Mouse (Mus musculus) embryo, embryonic 10.5 days (tissue): ENCODE measurements around the gene Dis3l2.

Experiments
- DNase-seq: peaks from one replicate; pipeline ENCODE4 v3.0.0-alpha.2; 2015; ENCODE audit warnings: low spot score

Gene Dis3l2

DNA sequence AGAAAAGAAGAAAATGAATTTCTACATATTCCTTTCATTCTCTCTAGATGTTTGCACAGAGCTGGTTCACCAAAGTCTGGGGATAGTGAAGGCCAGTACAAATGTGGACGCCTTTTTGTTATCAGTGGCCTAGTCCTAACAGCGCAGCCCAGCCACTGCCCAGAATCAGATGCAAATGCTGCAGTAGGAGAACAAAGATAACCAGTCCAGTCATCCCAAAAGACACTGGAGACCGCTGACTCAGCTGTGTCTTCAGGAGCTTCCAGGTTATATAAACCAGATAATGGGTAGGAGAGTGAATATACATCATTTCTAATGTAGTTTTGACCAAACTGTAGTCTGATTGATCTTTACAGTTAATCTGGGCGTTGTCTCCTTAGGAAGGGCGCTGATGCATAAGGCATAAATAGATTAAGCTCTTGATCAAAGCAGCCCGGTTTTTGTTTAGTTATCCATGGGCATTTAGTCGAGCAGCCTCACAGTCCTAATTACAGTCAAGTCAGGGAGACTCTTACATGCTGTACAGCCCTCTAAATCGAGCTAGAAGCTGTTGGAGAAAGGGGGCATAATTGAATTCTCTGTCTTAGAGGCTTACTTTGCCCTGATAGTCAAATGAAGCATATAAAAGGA is 212.9 kb downstream of the Dis3l2 start:
- no peak for DNase-seq

GRCm38 (mm10) chr1:86925776-86926175 is 222.2 kb downstream of the Dis3l2 start:
- no peak for DNase-seq

DNA sequence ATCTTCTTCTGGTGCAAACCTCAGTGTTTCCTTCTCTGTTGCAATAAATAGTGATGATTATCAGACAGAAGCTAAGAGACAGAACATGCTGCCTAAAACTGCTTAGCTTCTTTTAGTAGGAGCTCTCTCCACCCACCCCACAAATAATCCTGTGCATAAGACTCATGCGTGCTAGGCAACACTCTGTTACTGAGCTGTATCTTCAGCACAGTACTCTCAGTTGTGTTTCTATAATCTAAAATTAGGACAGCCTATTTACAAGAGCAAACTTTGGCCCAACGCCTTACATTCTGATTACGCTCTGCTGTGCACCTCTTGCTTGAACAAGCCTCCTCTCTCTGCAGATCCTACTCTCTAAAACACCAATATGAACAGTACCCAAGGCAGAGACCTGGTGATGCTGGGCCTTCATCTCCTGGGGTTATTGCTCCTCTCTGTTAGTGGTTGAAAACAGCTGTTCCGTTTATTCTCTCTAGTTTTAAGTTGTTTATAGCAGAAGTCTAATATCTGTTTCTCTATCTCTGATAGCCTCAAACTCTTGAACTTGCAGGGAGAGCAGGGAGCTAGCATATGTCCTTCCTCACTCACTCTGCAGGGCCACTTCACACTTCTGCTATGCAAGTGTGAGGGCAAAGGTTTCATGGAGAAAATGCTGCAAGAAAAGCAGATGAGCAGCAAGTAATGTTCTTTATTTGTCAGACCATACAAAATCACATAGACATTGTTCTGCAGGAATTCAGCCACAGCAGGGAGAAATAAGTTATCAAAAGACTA is 228.2 kb downstream of the Dis3l2 start:
- no peak for DNase-seq

DNA sequence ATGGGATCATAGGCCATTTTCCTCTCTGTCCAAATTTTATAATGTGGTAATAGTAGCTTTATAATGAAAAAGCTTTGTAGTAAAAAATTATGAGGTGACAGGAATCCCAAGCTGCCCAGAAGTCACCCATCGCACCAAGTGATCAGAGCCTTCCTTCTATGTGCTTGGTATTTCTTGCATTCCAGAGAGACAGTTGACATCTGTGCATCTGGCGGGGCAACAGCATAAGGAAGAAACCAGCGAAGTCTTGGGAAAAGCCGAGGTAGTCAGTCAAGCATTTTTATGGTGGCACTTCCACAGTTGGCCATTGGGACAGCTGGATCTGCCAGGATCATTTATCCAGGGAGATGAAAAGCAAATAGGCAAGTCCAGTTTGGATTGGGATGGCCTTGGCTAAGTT is 229.2 kb downstream of the Dis3l2 start:
- no peak for DNase-seq

GRCm38 (mm10) chr1:86933656-86934055 is 230.0 kb downstream of the Dis3l2 start:
- no peak for DNase-seq

DNA sequence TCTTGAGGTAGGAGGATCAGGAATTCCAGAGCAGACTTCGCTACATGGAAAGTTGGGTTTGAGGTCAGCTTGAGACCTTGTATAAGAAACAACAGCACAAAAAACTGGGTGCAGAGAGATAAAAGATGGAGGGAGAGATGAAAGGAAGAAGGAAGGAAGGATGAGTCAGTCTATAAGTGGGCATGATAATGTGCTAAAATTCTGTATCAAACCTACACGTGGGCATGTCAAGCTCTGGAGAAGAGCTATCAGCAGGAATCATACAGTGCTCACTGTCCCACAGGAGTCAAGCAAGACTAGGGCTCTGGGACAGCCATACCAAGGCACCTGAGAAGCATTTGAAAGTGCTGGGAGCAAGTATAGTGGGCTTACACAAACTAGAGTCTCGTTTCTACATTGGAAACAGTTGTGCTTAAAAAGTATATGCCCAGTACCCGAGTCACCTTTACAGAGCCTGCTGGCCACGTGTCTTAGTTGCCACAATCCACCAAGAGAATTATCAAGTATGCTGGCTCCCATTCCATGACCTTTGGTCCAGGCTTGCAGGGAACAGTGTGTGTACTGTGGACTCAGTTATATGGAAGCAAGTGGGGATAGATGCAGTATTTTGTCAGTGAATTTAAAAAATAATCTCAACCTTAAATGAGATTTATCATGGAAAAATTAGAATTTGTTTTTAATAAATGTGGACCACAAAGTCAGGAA is 248.0 kb downstream of the Dis3l2 start:
- no peak for DNase-seq

- DNase-seq: no peak
These were observed 252.2 kb downstream of the Dis3l2 start for GRCm38 (mm10) chr1:86955801-86956200.

DNA sequence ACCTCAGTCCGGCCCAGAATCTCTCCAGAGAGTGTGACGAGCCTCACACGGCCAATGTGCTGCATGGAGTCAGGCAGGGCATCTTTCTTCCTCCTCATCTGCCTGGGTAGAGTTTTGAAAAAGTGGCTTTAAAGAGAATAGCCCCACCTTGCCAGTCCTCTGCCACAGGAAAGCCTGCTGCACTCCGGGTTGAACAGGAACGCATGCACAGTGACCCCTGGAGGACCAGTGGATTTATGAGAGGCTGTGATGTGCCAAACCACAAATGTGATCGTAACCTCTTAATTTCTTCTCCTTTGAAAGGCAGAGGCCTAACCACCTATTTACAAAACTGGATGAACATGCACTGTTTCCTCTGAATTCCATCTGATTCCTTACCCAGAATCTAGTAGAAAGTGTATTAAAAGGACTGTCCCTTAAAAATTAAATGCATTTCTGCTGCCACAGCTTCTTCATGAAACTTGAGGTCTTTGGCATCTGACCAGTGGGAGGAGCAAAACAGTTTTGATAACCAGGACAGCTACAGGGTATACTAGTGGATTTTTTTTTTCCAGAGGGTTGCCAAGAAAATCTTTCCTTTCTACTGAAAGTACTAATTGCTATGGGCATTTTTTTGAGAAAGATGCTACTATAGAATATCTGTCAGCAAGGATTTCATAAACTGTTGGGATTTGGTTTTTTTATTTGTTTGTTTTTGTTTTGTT is 264.8 kb downstream of the Dis3l2 start:
- peak; percentile 44 for DNase-seq

GRCm38 (mm10) chr1:86969173-86969725 is 265.6 kb downstream of the Dis3l2 start:
- no peak for DNase-seq

DNA sequence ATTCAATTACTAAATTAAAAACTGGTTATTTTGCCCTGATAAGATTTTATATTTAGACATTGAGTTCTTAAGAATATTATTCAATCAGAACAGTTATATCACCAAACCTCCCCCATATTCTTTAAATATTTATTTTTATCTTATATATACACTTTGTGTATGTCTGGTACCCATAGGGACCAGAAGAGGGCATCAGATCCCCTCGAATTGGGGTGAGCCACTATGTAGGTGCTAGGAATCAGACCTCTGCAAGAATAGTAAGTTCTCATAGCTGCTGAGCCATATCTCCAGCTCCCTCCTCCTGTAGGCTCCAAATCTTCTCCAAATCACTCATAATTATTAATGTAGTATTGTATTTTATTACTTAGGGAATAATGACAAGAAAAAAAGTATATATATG is 269.1 kb downstream of the Dis3l2 start:
- DNase-seq: no peak

DNA sequence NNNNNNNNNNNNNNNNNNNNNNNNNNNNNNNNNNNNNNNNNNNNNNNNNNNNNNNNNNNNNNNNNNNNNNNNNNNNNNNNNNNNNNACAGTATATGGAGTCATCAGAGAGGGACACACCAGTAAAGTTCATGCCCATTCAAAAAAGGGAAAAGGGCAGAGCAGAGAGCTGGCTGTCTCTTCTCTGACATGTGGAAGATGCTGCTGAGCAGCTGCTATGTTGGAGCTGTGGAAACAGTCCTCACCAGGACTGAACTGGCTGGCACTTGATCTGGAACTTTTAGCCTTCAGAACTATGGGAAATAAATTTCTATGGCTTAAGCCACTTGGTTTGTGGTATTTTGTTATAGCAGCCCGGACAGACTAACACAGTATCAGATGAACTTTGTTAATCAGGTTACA is 273.4 kb downstream of the Dis3l2 start:
- DNase-seq: no peak

DNA sequence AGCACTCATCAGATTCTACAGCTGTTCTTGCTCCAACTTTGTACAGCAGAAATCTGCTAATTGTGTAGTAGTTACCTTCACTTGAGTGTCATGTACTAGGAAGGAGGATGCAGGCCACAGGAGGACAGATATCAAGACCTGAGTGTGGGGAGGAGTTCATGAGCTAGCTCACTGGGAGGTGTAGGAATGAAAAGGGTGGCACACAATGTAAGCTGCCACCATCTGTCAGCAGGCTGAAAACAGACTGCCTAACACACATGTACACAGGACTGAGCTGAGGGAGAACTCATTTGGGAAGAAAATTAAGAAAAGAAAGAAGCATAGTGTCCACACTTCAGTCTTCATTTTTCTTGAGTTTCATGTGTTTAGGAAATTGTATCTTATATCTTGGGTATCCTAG is 282.8 kb downstream of the Dis3l2 start:
- DNase-seq: no peak

DNA sequence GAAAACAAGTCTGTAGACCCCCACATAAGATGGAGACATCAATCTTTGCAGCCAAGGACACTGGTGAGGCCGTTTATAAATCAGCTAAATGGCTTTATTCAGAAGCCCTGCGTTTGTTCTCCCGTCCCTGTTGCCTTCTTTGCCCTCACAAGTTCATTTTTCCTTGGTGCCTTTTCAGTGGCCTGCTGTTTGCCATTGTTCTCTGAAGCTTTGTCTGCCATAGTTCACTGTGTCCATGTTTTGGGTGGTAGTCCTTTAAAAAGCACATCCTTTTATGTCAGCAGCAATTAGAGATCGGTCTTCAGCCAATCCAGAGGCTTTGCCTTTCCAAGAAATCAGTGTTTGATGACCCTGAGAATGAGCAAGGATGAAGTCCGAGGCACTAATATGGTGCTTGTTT is 289.2 kb downstream of the Dis3l2 start:
- peak; percentile 59 for DNase-seq

DNA sequence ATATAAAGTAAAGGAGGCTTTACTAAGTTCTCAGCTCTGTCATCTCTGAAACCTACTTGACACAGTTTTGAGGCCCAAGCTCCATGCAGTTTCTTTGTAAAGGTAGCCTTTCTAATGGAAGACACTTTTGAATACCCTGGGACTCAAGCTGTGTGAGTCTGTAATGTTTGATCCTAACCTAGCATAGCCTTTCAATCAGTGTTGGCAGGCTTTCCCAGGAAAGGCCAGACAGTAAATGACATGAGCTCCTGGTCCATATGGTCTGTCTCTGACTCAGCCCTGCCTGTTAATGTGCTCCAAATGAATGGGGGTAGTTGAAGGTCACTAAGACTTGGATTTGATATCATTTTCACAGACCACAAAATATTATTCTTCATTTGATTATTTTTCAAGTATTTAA is 290.4 kb downstream of the Dis3l2 start:
- DNase-seq: no peak

- no peak for DNase-seq
These were observed 294.4 kb downstream of the Dis3l2 start for GRCm38 (mm10) chr1:86998051-86998450.

DNA sequence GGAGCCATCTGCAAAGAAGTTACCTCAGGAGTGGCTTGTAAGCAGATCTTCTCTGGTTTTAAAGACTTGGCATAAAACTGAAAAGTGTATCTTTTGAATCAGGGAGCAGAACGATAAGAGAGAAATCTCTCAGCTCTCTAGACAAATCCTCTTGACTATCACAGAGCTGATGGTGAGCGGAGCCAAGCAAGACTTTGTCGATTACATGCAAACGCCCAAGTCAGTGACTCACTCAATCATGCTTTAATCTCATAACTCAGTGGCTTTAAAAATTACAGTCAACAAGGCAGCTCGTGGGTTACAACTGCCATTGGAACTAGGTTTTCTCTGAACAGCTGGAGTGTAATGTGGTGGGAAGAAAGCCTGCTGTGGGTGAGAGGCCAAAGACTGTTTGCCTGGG is 297.8 kb downstream of the Dis3l2 start:
- DNase-seq: no peak

DNA sequence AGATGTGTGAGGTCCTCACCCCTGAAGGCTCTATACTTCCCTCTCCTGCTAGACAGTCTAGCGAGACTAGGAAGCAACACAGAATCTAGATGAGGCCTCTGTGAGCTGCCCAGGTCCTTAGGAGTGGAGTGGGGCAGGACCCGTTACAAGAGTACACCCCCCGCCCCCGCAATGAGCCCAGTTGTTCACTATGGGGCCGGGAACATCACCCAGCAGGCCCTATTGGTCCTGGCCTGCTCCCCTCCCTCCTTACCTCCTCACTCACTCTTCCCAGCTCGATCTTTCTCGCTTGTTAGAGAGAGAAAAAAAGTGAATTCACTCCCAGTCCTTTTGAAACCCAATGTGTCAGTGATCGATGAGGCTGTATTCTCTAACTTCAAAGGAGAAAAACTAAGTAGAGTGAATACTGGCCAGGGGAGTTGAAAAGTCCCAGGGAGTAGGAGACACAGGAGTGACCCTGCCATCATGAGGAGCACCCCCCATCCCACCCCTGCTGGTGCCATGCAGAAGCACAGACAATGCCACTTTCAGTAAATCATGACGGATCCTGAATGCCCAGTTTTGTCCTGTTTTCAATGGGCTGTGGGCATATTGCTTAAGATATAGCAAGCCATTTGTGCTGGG is 299.0 kb downstream of the Dis3l2 start:
- DNase-seq: no peak

GRCm38 (mm10) chr1:87003169-87003552 is 299.6 kb downstream of the Dis3l2 start:
- peak; percentile 75 for DNase-seq

DNA sequence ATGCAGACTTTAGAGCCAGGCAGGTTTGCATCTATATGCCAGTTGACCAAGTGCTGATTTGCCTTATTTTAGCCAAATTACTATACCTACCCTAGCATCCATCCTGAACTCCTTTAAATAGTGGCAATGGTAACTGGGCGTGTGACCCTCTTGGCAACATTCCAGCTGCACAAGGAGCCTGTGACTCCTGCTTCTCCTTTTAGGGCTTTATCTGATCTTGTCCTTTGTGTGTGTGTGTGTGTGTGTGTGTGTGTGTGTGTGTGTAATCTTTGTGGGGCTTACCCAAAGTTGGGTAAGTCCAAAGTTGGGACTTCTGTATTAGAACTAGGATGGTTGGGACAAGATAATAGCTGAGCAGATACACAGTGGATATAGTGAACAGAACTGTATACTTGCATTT is 302.8 kb downstream of the Dis3l2 start:
- DNase-seq: no peak

DNA sequence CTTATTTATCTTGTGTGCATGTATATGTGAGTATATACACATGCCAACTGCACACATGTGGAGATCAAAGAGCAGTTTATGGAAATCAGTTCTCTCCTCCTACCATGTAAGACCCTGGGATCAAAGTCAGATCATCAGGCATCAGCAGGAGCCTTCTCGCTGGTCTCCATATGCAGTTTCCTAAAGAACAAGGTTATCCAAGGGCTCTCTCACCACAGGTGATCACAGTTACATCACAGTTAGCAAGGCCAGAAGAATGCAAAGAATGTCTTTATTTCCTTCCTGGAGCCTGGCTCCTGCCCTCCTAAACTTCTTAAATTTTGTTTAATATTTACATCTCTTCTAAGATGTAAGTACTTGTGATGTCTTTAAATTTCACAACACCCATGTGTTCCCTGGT is 304.6 kb downstream of the Dis3l2 start:
- no peak for DNase-seq

DNA sequence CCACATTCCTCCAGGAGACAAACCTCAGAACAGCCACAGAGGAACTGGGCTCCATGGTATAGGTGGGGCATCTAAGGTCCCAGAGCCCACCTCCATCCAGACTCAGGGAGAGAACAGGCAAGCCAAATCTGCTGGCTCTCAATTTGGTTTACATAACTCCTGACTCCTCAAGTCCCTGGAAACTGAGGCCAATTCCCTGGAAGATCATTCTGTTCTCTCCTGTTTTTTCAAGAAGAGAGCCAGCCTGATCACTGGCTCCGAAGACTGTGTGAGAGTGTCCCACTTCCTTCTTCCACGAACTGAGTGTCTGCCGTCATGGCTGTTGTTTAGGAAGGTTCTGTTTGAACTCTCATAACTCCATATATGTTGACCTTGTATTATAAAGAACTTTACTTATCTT is 305.5 kb downstream of the Dis3l2 start:
- DNase-seq: no peak
